Comparison of ENCODE assay signal across 18 mouse cellular contexts in genomic region chr1:84646781-84647180, GRCm38 (mm10). TPM values are rescaled to one million over a fixed set of nuclear protein-coding genes. Genes with fewer than 3 reads are reported as not detected.
DNase-seq lines count a peak whose midpoint lies in the region; ATAC-seq and TF ChIP-seq lines count a peak whose summit lies in the region.
"Had no signal": no experiment of that assay in that cellular context is flagged by ENCODE, and none has a peak within 500 bp of the region (broad histone marks: within the 10 kb centered on the region; RNA-seq: fewer than 3 reads in every experiment).

No protein-coding gene starts in this region.

- H3K9me3 ChIP-seq in hindbrain, postnatal 0 days (ENCODE audit: low read length) = no peaks in the 10 kb centered on the region
- no peaks in the 10 kb centered on the region for H3K9me3 ChIP-seq in hindbrain, embryonic 12.5 days (replicated peaks)
- H3K9me3 ChIP-seq: embryonic facial prominence, embryonic 10.5 days; hindbrain, embryonic 13.5 days; limb, embryonic 12.5 days had no signal

- H3K27ac ChIP-seq in hindbrain, postnatal 0 days = no peak overlapping the region
- H3K27ac ChIP-seq in hindbrain, embryonic 12.5 days = no peak overlapping the region
- H3K27ac ChIP-seq: embryonic facial prominence, embryonic 10.5 days; hindbrain, embryonic 13.5 days; limb, embryonic 12.5 days; liver, embryonic 14.5 days had no signal

- H3K4me1 ChIP-seq in hindbrain, postnatal 0 days (ENCODE audit: insufficient read depth, low read length) = no peaks in the 10 kb centered on the region
- H3K4me1 ChIP-seq in hindbrain, embryonic 12.5 days = no peaks in the 10 kb centered on the region
- H3K4me1 ChIP-seq: embryonic facial prominence, embryonic 10.5 days; limb, embryonic 12.5 days had no signal

- H3K27me3 ChIP-seq in hindbrain, postnatal 0 days (ENCODE audit: insufficient read depth, low read length) = no peaks in the 10 kb centered on the region
- H3K27me3 ChIP-seq in hindbrain, embryonic 12.5 days = no peaks in the 10 kb centered on the region
- H3K27me3 ChIP-seq: hindbrain, embryonic 13.5 days; limb, embryonic 12.5 days had no signal

- DNase-seq in adrenal gland, adult (ENCODE audit: inconsistent age in 2 of 2, low spot score in 1 of 2) = peak; percentile 38 to 62
- no peak for DNase-seq in adrenal gland, adult 18-20 months (ENCODE audit: low spot score in 2 of 2)
- DNase-seq in hindbrain, postnatal 0 days (ENCODE audit: low spot score) = peak; percentile 54
- peak; percentile 23 for DNase-seq in adrenal gland, postnatal 25 days
- peak; percentile 28 for DNase-seq in cerebellum, adult 9-11 months
- no peak for DNase-seq in embryo, embryonic 11 days
- DNase-seq in thymus, postnatal 14 days = no peak
- DNase-seq: kidney, adult 11 months; kidney, postnatal 14 days; midbrain, embryonic 14.5 days had no signal

- peak; percentile 53; the same call in 1 of the 2 replicates for ATAC-seq in hindbrain, postnatal 0 days
- ATAC-seq in hindbrain, embryonic 12.5 days (ENCODE audit: low FRiP score) = no peak
- ATAC-seq: CD4-positive, CD25-positive, alpha-beta regulatory T cell, adult 4 months; forebrain, embryonic 14.5 days had no signal

- no peak overlapping the region for H3K9ac ChIP-seq in hindbrain, postnatal 0 days (replicated peaks; ENCODE audit: low read length)
- H3K9ac ChIP-seq in hindbrain, embryonic 12.5 days = no peak overlapping the region
- H3K9ac ChIP-seq: hindbrain, embryonic 13.5 days; limb, embryonic 12.5 days; liver, embryonic 14.5 days had no signal

- H3K4me3 ChIP-seq in hindbrain, postnatal 0 days (ENCODE audit: low read length) = no peak overlapping the region
- H3K4me3 ChIP-seq in hindbrain, embryonic 12.5 days = no peak overlapping the region
- H3K4me3 ChIP-seq: embryonic facial prominence, embryonic 10.5 days; hindbrain, embryonic 13.5 days; limb, embryonic 12.5 days had no signal

- H3K36me3 ChIP-seq in hindbrain, postnatal 0 days (ENCODE audit: insufficient read depth, low read length) = no peaks in the 10 kb centered on the region
- H3K36me3 ChIP-seq in hindbrain, embryonic 12.5 days = no peaks in the 10 kb centered on the region
- H3K36me3 ChIP-seq: embryonic facial prominence, embryonic 10.5 days; G1E; hindbrain, embryonic 13.5 days; limb, embryonic 12.5 days had no signal

- TF ChIP-seq CTCF in hindbrain, postnatal 0 days (IDR thresholded peaks at IDR 0.05; ENCODE audit: low read depth) = no peak

- no peak overlapping the region for H3K4me2 ChIP-seq in hindbrain, postnatal 0 days (ENCODE audit: low read depth, low read length)
- H3K4me2 ChIP-seq in hindbrain, embryonic 12.5 days (replicated peaks) = no peak overlapping the region
- H3K4me2 ChIP-seq: hindbrain, embryonic 13.5 days; limb, embryonic 12.5 days had no signal

- 77% methylated on average over 2 of the region's 2 CpGs for WGBS in hindbrain, postnatal 0 days
- WGBS in hindbrain, embryonic 12.5 days = 92% methylated on average over 2 of the region's 2 CpGs

RNA-seq across cellular contexts. Expression of gene Dner, which starts 49.2 kb away (rescaled TPM):
- 1 to 10 TPM; 4.1 to 4.3 TPM for total RNA-seq in adrenal gland, adult 18-20 months (2021)
- 330 and 331 TPM in 2 replicates for total RNA-seq in hindbrain, postnatal 0 days (2014; rRNA removed)
- 318 and 322 TPM in 2 replicates for polyA plus RNA-seq in hindbrain, postnatal 0 days (2015; fragmentation: Nextera tagmentation; extraction: Ambion mirVana)
- polyA plus RNA-seq in hindbrain, embryonic 12.5 days (2016; fragmentation: Nextera tagmentation; extraction: Ambion mirVana) = 130 and 146 TPM in 2 replicates
- 3.4 and 3.8 TPM in 2 replicates for total RNA-seq in adrenal gland, postnatal 25 days (2021)
- polyA plus RNA-seq: CD4-positive, CD25-positive, alpha-beta regulatory T cell, adult 4 months; G1E had no signal

Comparison
In these comparisons a context has a peak if more than half of its experiments do, and no peak if none do; other contexts are left out.
1. DNase-seq: peak in adrenal gland, adult (2 of 2), hindbrain, postnatal 0 days (single experiment), adrenal gland, postnatal 25 days (single experiment) and cerebellum, adult 9-11 months (single experiment); none in adrenal gland, adult 18-20 months (0 of 2), embryo, embryonic 11 days (single experiment) and thymus, postnatal 14 days (single experiment).
2. RNA of gene Dner, which starts 49.2 kb away (total RNA-seq): 330 to 331 TPM in hindbrain, postnatal 0 days; 4.1 to 4.3 TPM in adrenal gland, adult 18-20 months and 3.4 to 3.8 TPM in adrenal gland, postnatal 25 days; every median in the first group is over 10 times any median in the second.